Mouse (Mus musculus) lung, postnatal 0 days (tissue): Measurements from ENCODE around the gene Cd79b. TPM values are rescaled to one million over a fixed set of nuclear protein-coding genes. Genes with fewer than 3 reads are reported as not detected.

ENCODE experiments used
- ATAC-seq: fragments of 200-750 bp; cut with Nextera tagmentation; 2 replicates; pipeline ENCODE4 v1.8.0; 2017; ENCODE audit warnings: moderate library complexity
- DNase-seq: peaks from one replicate; pipeline ENCODE4 v3.0.0-alpha.2; 2016; ENCODE audit warnings: low spot score
- H3K27ac ChIP-seq: fragments of 300-500 bp; sonication (generic); 2 replicates; pipeline ENCODE4 v1.5.1; 2014; ENCODE audit warnings: antibody characterized with exemption, mild to moderate bottlenecking, low read length, mixed read lengths
- H3K27me3 ChIP-seq: fragments of 300-500 bp; sonication (generic); replicated peaks from 2 replicates; pipeline ENCODE4 v1.6.1; 2014; ENCODE audit warnings: low read length, mixed read lengths; ENCODE audit not compliant: insufficient read depth
- H3K36me3 ChIP-seq: fragments of 300-500 bp; sonication (generic); 2 replicates; pipeline ENCODE4 v1.6.1; 2014; ENCODE audit warnings: low read length, mixed read lengths; ENCODE audit not compliant: insufficient read depth
- H3K4me1 ChIP-seq: fragments of 300-500 bp; sonication (generic); 2 replicates; pipeline ENCODE4 v1.6.1; 2014; ENCODE audit warnings: antibody characterized with exemption, low read depth, low read length, mixed read lengths; ENCODE audit not compliant: insufficient read depth
- H3K4me2 ChIP-seq: fragments of 300-500 bp; sonication (generic); replicated peaks from 2 replicates; pipeline ENCODE4 v1.6.1; 2014; ENCODE audit warnings: low read depth, mild to moderate bottlenecking, low read length, moderate library complexity, mixed read lengths
- H3K4me3 ChIP-seq: fragments of 300-500 bp; sonication (generic); 2 replicates; pipeline ENCODE4 v1.5.1; 2014; ENCODE audit warnings: low read depth, low read length
- H3K9ac ChIP-seq: fragments of 300-500 bp; sonication (generic); replicated peaks from 2 replicates; pipeline ENCODE4 v1.6.1; 2014; ENCODE audit warnings: low read depth, mild to moderate bottlenecking
- H3K9me3 ChIP-seq: fragments of 300-500 bp; sonication (generic); 2 replicates; pipeline ENCODE4 v1.6.1; 2016; ENCODE audit warnings: low read length, mixed read lengths
- CTCF ChIP-seq: IDR thresholded peaks from 2 replicates; pipeline ENCODE4 v1.5.1; 2016; ENCODE audit warnings: antibody characterized with exemption, mild to moderate bottlenecking
- EP300 ChIP-seq: IDR thresholded peaks from 2 replicates; pipeline ENCODE4 v1.6.1; 2016; ENCODE audit warnings: antibody characterized with exemption, mild to moderate bottlenecking, control low read depth
- WGBS: fragments of 180-500 bp; shearing (Covaris S2); extraction: QIAGEN DNeasy Blood & Tissue Kit; methylation state at CpG from one replicate; pipeline ENCODE4 v1.1.7; 2014; 5-methylcytosine and 5-hydroxymethylcytosine counted together
- polyA plus RNA-seq: library from polyadenylated mRNA; unstranded; fragments of >200 nt; fragmentation: Nextera tagmentation; extraction: Ambion mirVana; gene quantifications from 2 replicates; pipeline ENCODE4 v1.2.1, GENCODE M21; 2015

Cd79b gene
- polyA plus RNA-seq, 1 experiment from 2014 or later: 11.8 TPM

DNA sequence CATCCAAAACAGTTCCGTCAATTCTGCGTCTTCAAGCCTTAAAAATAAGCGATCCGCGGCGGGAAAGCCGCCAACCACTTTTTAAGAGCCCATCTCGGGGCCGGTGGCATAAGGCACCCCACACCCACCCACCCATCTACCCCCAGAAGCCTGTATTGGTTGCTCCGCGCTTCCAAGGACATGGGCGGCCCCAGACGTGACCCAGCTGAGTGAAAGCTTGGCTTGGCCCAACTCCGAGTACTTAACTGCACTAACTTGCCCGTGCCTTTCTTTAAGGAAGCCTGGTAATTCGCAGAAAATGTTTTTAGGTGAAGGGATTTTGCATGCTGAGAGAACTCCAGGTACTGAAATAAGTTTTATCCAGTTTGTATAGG lies 41.3 kb downstream of the Cd79b start:
- no peak for TF ChIP-seq CTCF
- no peak; the same call in 1 of the 2 replicates for TF ChIP-seq EP300
- peaks cover 22% of the 10 kb centered on the region for H3K4me1 ChIP-seq
- no peaks in the 10 kb centered on the region for H3K27me3 ChIP-seq
- no peaks in the 10 kb centered on the region for H3K36me3 ChIP-seq
- DNase-seq (peak; percentile 63), ATAC-seq (peak; percentile 14; the same call in 1 of the 2 replicates)
- peak overlapping the region; percentile 23; the same call in 1 of the 2 replicates for H3K9ac ChIP-seq
- peak overlapping the region; percentile 67 for H3K4me2 ChIP-seq
- peak overlapping the region; percentile 88 for H3K27ac ChIP-seq
- WGBS: 7% methylated on average over 16 of the region's 16 CpGs
- peak overlapping the region; percentile 97 for H3K4me3 ChIP-seq
- H3K9me3 ChIP-seq: no peaks in the 10 kb centered on the region

GRCm38 (mm10) chr11:106272644-106273310 lies 41.8 kb downstream of the Cd79b start, which contains the start of gene Smarcd2:
Gene Smarcd2, minus strand, starts transcription at chr11:106272972.
- DNase-seq (peak; percentile 100), ATAC-seq (peak; percentile 89)
- no peaks in the 10 kb centered on the region for H3K27me3 ChIP-seq
- peak within 1 kb of the TSS; percentile 97 for H3K4me3 ChIP-seq
- TF ChIP-seq CTCF: no peak
- TF ChIP-seq EP300: peak; percentile 78
- H3K4me2 ChIP-seq: peak within 1 kb of the TSS; percentile 72
- no peaks in the 10 kb centered on the region for H3K9me3 ChIP-seq
- WGBS: under 1% methylated on average over 62 of the region's 72 CpGs
- H3K36me3 ChIP-seq: no peaks in the 10 kb centered on the region
- H3K4me1 ChIP-seq: peaks cover 24% of the 10 kb centered on the region
- H3K27ac ChIP-seq: peak within 1 kb of the TSS; percentile 99
- peak within 1 kb of the TSS; percentile 98 for H3K9ac ChIP-seq

DNA sequence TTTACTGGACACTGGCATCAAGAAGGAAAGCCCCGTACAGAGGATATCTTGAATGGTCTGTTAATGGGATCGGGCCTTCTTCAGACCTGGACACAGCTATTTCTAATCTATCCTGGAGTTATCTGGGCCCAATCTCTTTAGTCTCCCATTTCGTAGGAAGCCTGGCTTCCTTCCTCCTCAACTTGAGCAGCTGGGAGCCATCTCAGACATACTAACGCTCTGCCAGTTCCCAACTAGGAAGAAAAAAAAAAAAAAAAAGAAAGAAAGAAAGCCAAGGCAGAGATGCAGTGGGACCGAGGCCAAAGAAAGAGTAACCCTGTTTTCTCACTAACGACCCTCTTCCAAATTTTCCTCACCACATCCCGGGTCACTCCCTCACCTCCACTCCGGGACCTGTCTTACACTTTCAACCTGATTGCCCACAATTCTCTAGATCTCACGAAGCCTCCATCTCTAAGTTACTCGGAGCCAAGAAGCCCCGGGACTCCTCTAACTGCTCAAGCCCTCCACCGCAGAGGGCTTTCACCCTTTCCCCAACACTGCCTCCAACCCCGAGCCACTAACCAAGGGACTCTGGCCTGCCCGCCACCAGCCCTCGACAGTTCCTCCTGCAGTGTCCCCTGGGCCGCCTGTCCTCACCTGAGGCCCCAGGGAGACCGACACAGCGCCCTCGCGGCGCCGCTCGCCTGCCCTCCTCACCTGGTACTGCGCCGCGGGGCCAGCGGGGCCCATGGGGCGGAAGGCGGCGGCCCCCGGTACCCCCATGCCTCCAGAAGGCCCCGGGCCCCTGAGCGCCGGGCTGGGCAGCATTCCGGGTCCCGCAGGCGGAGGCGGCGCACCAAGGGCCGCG lies 42.5 kb downstream of the Cd79b start:
- DNase-seq: peak; percentile 84
- ATAC-seq: peak; percentile 13
- H3K36me3 ChIP-seq: no peaks in the 10 kb centered on the region
- H3K4me2 ChIP-seq: peak overlapping the region; percentile 72
- peak overlapping the region; percentile 98 for H3K9ac ChIP-seq
- peak overlapping the region; percentile 97 for H3K4me3 ChIP-seq
- under 1% methylated on average over 40 of the region's 41 CpGs for WGBS
- no peaks in the 10 kb centered on the region for H3K27me3 ChIP-seq
- H3K4me1 ChIP-seq: peaks cover 29% of the 10 kb centered on the region
- H3K9me3 ChIP-seq: no peaks in the 10 kb centered on the region
- TF ChIP-seq EP300: peak; percentile 51; the same call in 1 of the 2 replicates
- TF ChIP-seq CTCF: 0 out of 2 replicates have a peak, but pooled peaks have one; percentile 18
- H3K27ac ChIP-seq: peak overlapping the region; percentile 99

GRCm38 (mm10) chr11:106271131-106271793 lies 43.3 kb downstream of the Cd79b start:
- Histone ChIP-seq H3K4me3 (peak overlapping the region; percentile 97), H3K27ac (peak overlapping the region; percentile 99), H3K9me3 (no peaks in the 10 kb centered on the region), H3K4me1 (peaks cover 29% of the 10 kb centered on the region), H3K4me2 (peak overlapping the region; percentile 72), H3K9ac (peak overlapping the region; percentile 98), H3K27me3 (no peaks in the 10 kb centered on the region), H3K36me3 (peaks cover 4% of the 10 kb centered on the region; the same call in 1 of the 2 replicates)
- TF ChIP-seq EP300: no peak
- TF ChIP-seq CTCF: peak; percentile 30; the same call in 1 of the 2 replicates
- DNase-seq (peak; percentile 29), ATAC-seq (no peak)
- WGBS: 12% methylated on average over 5 of the region's 5 CpGs

GRCm38 (mm10) chr11:106269060-106269431 lies 45.5 kb downstream of the Cd79b start:
- Histone ChIP-seq H3K4me2 (peak overlapping the region; percentile 38), H3K9me3 (no peaks in the 10 kb centered on the region), H3K36me3 (peaks cover 25% of the 10 kb centered on the region), H3K27me3 (no peaks in the 10 kb centered on the region), H3K4me3 (peak overlapping the region; percentile 17; the same call in 1 of the 2 replicates), H3K9ac (peak overlapping the region; percentile 27; the same call in 1 of the 2 replicates), H3K27ac (peak overlapping the region; percentile 84), H3K4me1 (peaks cover 20% of the 10 kb centered on the region)
- TF ChIP-seq EP300 (no peak), CTCF (no peak)
- DNase-seq: peak; percentile 54
- ATAC-seq: no peak
- WGBS: 15% methylated on average over 3 of the region's 3 CpGs
